Mouse (Mus musculus) erythroblast, adult 5-6 weeks (primary cell): ENCODE data around the gene Gm20388. TPM values are rescaled to one million over a fixed set of nuclear protein-coding genes. Genes with fewer than 3 reads are reported as not detected.

ENCODE experiments used
- ATAC-seq: replicated peaks from 2 replicates; pipeline ENCODE4 v1.8.0; 2016; ENCODE audit warnings: moderate number of reproducible peaks, mild to moderate bottlenecking, moderate TSS enrichment, inconsistent platforms; ENCODE audit not compliant: poor library complexity, low FRiP score, severe bottlenecking
- total RNA-seq, 2 experiments: library from RNA; stranded (forward) in 1 of 2; stranded (reverse) in 1 of 2; fragments of 150-400 nt in 1 of 2; fragments of 200-764, 138-1000 nt in 1 of 2; gene quantifications; 2 replicates each; pipeline versions ENCODE4 v1.2.3 to v1.2.4; 2015 to 2017; ENCODE audit warnings: low replicate concordance in 2 of 2

The Gm20388 gene
- total RNA-seq, 2 experiments from 2014 or later: 2.9 to 7.8 TPM

DNA sequence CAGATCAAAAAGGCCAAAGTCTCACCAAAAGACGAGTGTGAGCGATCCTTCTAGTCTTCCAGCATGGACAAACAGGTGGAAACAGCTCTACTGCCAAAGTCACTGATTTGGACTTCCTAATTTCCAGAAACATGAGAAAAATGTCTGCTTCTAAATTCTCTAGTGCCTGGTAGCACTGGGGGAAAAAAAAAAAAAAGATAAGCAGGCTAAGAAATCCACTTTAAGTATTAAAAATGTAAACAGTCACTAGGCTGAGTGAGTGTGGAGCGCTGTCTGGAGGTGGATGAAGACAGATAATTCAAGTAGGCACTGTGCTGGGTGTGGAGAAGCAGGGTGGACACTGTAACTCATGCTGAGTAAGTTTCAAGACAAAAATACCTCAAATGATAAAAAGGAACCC, 3025.3 kb downstream of the Gm20388 start:
- no peak for ATAC-seq

DNA sequence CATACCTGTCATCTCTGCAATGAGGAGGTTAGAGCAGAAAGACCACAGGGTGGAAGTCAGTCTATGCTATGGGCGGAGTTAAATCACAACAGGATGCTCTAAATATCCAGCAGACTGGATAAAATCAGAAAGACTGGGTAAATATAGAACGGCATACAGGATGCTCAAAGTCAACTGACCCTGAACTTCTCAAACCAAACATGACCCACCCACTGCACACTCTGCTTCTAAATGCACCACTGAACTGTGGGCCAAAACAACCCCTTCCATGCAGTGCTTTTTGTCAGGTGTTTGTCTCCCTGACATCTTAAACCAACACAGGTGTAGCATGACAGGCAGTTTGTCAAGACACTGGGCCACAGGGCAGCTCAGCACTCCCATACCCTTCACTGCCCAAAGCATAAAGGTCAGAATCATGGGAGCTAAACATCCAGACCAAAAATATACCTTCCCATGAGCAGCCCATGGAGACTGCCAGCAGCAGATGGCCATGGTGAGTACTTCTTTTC, 3027.0 kb downstream of the Gm20388 start:
- ATAC-seq: no peak

DNA sequence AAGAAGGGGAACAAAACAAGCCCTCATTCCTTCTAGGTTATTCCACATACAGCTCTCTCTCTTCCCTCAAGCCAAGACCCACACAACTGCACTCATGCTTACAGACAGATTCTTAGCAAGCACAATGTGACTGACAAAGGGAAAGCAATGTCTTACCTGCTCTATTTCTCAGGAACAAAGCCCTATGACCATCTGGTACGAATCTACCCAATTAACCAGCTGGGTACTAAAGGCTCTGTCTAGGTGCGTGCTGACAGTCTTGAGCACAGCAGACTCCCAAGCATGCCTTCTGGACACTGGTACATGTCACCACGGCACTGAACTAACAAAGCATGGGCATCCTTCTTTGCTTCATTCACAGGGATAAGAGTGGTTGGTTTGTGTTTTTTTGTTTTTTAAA, 3027.5 kb downstream of the Gm20388 start:
- no peak for ATAC-seq

DNA sequence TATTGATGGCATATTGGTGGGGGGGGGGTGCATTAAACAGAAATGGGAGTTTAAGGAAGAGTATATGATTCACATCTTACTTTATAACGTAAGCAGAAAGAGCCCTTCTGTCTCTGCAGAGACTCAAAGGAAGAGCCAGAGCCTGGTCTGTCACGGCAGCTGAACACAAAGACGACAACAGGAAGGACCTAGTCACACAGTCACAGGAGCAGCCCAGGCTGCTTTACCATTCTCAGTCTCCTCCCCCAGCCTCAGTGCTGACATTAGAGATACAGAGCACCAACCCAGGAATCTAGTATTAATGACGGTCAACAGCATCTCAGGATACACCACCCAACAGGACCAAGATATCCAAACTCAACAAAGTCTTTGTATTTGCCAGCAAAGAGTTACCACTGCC, 3027.9 kb downstream of the Gm20388 start:
- ATAC-seq: no peak

DNA sequence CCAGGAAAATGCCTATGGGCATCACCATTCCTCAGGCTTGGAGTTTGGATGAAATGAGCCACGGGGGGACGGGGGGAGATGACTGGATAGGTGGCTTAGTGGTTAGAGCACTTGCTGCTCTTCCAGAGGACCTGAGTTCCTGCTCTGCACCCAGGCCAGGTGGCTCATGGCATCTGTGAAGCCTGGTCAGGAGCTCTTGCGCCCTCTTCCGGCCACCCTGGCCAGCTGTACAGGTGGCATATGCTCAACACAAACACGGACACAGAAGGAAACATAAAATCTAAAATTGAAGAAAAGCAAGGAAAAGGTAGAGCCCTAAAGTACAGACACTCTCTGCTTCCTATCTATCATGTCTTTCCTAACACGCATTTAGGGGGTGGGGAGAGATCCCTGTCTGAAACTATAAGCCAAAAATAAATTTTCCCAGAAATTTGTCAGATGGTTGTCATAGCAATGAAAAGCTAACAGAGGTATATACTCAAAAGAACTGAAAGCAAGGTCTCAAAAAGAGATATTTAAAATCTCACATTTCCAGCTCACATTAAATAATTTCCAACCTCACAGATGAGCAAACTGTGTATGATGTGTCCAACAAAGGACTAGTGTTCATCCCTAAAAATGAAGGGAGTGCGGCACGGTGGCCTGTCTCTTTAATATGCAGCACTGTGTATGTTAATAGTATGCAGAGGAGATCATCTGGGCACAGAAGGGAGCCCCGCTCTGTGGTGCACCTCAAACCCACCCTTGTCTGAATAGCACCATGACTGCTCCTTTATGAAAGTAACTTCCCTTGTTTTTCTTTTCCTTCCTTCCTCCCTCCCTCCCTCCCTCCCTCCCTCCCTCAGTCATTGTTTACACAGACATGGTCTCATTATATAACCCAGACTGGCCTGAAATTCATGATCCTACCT, 3032.4 kb downstream of the Gm20388 start:
- 0 out of 2 replicates have a peak, but pooled peaks have one; percentile 56 for ATAC-seq

DNA sequence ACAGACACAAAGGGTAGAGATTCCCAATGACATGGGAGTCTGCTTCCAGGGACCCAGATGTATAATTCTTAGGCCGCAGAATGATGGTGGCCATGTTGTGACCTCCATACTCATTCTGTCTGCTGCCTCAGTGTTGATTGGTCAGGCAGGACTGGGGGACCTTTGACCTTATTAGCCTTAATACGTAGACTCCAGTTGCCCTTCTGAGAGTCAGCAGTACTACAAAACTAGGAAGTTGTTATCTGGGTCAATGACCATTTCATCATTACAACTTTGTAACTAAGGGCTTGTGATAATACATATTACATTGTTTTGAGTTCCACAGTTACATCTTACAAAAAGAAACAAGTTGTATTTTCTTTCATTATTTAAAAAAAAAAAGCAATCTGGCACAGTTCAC, 3035.1 kb downstream of the Gm20388 start:
- ATAC-seq: no peak

DNA sequence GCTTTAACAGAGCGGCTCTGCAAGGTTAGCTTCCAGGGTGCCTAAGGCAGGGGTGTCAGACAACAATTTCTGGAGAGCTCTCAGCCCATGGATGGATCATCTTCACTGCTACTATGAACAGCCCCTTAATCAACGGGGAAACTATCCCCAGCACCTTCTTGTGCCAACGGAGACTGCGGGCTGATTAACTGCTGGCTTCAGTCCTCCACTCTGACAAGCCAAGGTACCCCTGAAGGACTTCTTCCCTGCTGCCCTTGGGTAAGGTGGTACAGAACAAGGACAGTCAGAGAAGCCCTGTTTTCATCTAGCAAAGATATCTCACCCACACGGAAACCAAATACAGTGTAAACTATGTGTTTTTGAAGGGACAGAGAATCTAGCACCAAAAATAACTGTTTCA, 3039.1 kb downstream of the Gm20388 start:
- ATAC-seq: no peak

DNA sequence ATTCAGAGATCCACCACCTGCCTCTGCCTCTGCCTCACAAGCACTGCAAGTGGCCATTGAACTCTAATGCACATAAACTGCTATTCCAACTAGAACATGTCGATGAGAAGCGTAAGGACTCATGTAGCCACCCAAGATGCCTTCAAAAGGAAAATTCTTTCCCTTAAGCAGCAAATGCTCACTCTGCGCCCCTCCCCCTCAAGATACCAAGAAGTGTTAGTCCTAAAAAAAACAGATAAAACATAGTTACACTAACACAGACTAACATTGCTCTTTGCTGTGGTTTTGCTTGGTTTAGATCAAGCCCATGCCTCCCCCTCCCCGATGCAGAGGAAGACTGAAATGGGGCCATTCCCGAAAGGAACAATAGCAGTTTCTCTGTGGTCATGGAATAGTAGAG, 3040.8 kb downstream of the Gm20388 start:
- no peak for ATAC-seq

DNA sequence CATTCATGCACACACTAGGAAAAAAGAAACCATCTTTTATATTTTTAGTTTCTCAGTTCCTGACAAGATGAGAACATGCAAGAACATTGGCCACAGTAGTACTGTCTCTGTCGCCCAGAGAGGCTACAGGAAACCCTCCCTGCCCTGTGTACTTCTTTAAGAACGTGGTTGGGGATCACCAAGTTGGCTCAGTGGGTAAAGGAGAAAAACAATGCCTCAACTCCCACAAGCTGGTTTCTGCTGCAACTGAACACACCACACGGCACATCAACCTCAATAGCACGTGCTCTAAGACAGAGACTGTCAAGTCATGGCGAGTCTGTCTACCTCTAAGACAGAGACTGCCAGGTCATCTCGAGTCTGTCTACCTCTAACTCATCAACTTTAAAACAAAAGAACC, 3042.4 kb downstream of the Gm20388 start:
- ATAC-seq: no peak

DNA sequence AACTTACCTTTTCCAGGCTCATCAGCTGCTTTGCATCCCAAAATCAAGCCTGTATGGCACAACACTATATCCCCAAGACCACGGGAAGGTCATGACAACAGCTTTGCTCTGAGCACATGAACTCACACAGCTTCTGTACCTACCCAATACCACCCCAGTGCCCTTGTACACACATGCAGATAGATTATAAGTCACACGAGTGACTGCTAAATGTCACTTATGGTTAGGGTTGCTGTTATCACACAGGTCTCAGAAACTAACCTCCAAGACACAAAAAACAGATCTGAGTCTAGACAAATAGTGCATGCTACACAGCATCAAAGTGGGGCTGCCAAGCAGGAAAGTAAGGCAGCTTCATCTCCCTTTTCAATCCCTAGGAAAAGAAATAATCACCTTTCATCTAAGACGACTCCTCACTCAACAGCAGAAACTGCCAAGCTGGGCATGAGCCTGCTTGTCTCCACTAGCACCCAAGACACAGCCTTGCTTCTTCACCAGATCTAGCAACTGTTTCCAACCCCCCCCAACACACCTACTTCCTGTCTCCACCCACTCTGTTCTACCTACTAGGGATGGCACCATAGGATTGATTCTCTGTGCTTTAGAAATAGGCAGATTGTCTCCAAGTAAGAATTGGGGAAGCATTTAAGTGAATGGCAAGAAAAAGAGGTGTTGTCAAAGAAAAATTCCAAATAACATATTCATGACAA, 3043.6 kb downstream of the Gm20388 start:
- ATAC-seq: 0 out of 2 replicates have a peak, but pooled peaks have one; percentile 15

DNA sequence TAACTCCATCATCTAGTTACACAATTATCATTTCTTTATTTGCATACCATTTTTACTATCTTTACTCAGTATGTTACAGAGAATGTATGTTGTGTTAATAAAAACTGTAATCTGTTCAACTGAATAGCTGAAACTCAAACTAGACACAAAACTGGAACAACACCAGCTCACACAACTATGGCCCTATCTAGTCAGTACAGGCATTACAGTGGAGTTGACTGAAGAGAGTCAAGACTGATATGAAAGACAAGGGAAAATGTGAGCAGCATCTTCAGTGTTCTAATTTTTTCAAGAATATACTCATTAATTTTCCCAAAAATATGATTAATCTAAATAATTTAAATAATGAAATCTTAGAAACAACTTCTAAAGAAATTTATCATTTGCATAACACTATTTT, 3044.6 kb downstream of the Gm20388 start:
- ATAC-seq: no peak

DNA sequence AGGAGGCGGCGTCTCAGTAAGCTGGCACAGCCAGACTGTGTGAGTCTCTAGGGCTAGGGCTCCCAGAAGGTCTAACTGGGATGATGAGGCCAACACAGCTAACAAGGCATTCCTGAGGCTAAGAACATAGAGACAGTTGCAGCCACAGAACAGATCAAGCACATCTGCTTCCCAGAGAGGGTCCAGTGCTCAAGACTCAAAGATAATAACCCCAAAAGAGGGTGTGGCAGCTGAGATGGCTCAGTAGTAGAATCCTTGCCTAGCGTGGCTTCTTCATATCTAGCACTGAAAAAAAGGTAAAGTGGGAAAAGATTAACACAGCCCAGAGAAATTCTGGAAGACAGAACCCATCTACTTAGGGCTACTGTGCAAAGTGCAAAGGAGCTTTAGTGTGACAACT, 3045.4 kb downstream of the Gm20388 start:
- ATAC-seq: no peak

DNA sequence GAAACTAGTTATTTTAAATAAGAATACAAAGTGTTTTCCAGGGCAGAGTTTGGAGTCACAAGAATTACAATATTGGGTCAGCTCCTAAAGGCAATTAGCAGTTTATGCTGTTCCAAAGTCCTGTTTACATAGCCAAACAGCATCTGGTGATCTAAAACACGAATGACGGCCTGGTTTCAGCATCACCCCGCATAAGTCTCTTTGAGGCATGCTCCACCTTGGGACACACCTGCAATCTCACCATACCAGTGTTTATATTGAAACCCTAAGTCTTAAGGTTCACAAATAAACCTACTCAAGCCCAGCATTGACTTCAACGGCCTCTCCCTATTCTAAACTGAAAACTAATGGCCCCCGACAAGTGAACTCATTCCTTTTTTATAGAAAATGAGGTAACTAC, 3049.7 kb downstream of the Gm20388 start:
- ATAC-seq: no peak

DNA sequence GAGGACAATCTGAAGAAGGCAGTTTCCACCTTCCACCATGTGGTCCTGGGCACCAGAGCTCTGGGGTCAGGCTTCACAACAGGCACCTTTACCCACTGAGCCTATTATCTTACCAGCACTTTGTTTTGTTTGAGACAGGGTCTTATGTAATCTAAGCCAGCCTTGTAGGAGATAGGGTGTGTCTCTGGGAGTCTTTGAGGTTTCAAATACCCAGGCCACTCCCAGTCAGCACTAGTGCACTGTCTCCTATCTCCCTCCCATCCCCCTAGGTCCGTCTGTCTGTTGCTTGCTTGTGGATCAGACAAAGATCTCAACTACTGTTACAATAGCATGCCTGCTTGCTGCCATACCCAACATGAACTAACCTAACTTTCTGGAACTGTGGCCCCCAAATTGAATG, 3050.3 kb downstream of the Gm20388 start:
- ATAC-seq: no peak; the same call in 1 of the 2 replicates

DNA sequence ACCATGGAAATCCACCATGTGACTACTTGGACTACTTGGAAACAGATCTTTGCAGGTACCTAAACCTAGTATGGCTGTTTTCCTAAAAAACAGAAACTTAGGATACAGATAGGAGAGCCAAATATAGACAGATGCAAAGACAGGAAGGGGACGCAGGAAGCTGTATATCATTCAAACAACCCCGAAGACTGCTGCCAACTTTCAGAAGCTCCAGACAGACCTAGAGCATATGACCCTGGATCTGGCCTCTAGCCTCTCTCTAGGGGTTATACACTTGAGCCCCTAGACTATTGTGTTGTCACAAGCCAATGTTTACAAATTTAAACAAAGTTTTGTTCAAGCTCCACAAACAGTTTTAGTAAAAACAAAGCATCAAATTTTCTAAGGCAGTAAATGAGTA, 3050.8 kb downstream of the Gm20388 start:
- ATAC-seq: no peak

DNA sequence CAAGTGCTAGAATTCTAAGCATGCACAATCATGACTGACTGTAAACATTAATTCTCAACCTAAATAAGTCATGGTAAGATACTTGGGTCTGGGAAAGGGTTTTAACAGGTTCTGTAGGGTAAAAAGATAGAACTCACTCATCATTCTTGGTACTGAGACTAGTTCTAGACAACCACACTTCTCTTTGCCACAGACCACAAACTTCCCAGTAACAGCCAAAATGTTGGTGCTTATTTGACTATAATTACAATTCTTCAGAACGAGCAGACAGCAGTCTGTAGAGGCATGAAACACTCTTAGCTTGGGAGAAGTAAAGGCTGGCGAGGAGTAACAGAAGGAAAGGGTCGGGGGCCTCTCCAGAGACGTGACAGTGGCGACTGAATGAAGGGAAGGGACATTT, 3051.4 kb downstream of the Gm20388 start:
- no peak for ATAC-seq

DNA sequence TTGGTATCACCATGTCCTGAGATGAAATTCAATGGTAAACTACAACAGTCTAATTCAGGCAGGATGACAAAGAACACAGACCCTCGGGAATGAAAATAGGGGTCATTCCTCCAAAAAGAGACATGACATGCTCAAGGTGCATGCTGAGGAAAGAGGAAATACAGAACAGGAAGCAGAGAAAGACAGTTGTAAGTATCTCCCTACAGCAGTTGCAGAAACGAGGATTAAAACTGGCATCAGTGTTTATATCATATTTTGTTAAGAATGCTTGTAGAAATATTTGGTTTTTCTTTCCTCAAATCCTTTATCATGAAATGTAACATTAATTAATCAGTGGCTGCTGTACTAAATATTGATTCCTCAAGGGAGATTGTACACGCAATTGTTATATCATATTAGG, 3056.0 kb downstream of the Gm20388 start:
- no peak for ATAC-seq

DNA sequence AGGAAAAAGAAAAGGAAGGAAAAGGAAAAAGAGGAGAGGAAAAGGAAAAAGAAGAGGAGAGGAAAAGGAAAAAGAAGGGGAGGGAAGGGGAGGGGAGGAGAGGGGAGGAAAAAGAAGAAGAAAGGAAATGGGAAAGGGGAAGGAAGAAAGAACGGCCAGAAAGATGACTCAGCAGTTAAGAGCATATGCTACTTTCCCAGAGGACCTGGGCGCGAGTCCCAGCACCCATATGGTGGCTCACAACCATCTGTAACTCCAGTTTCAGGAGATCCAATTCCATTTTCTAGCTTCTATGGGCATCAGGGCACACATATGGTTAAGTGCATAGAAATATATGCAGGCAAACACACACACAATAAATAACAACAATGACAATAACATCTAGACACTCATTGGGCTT, 3057.5 kb downstream of the Gm20388 start:
- no peak for ATAC-seq

DNA sequence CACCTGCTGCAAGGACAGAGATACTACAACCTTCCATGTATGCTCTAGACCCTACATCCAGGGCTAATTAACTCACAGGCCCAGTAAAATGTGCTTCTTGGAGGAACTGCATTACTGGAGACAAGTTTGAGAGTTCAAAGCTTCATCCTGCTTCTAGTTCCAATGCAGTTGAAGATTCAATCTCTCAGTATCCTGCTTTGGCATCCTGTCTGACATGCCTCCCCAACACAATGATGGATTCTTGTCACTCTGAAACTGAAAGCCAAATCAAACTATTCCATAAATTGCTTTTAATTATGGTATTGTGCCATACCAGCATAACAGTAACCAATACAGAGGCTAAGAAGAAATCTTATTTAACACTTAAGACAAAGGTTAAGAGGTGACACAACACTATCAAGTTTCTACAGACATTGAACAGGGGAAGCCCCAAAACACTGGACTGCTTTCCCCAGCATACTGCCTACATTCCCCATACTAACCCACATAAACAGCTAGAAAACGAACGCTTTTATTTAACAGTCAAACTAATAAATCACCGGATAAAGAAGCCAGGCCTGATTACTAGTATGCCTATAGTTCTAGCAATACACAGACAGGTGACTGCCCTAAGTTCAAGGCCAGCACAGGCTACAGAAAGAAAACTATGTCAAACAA, 3059.5 kb downstream of the Gm20388 start:
- ATAC-seq: no peak

DNA sequence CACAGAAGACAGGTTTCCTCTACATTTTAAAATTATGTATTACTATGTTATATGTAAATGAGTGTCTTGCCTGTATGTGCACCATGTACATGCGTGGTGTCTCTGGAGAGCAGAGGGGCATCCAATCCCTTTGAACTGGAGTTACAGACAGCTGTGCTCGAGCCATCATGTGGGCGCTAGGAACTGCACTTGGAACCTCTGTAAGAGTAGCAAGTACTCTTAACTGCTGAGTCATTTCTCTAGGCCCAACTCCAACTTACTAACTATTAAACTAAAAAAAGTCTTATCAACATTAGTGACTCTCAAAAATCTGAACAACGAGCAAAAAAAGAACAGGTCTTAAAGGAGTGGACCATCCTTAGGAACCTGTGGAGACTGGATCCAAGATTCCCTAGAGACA, 3065.4 kb downstream of the Gm20388 start:
- peak; percentile 81 for ATAC-seq
